Mouse (Mus musculus) neural tube, embryonic 13.5 days (tissue): Measurements from ENCODE around the gene Egf. TPM values are rescaled to one million over a fixed set of nuclear protein-coding genes. Genes with fewer than 3 reads are reported as not detected.

Source experiments
- ATAC-seq: fragments of 200-750 bp; cut with Nextera tagmentation; 2 replicates; pipeline ENCODE4 v1.8.0; 2017; ENCODE audit warnings: low read depth, mild to moderate bottlenecking, moderate TSS enrichment, moderate library complexity
- H3K27ac ChIP-seq: fragments of 300-500 bp; sonication (generic); replicated peaks from 2 replicates; pipeline ENCODE4 v1.5.1; 2015; ENCODE audit warnings: moderate library complexity, mild to moderate bottlenecking, inconsistent platforms
- H3K27me3 ChIP-seq: fragments of 300-500 bp; sonication (generic); 2 replicates; pipeline ENCODE4 v1.6.1; 2015; ENCODE audit warnings: mild to moderate bottlenecking, inconsistent platforms
- H3K36me3 ChIP-seq: fragments of 300-500 bp; sonication (generic); 2 replicates; pipeline ENCODE4 v1.6.1; 2015; ENCODE audit warnings: mild to moderate bottlenecking, inconsistent platforms
- H3K4me1 ChIP-seq: fragments of 300-500 bp; sonication (generic); replicated peaks from 2 replicates; pipeline ENCODE4 v1.6.1; 2015; ENCODE audit warnings: inconsistent platforms
- H3K4me2 ChIP-seq: fragments of 300-500 bp; sonication (generic); 2 replicates; pipeline ENCODE4 v1.6.1; 2015; ENCODE audit warnings: inconsistent platforms, mild to moderate bottlenecking, moderate library complexity
- H3K4me3 ChIP-seq: fragments of 300-500 bp; sonication (generic); 2 replicates; pipeline ENCODE4 v1.5.1; 2015; ENCODE audit warnings: mild to moderate bottlenecking, inconsistent platforms
- H3K9ac ChIP-seq: fragments of 300-500 bp; sonication (generic); 2 replicates; pipeline ENCODE4 v1.6.1; 2015; ENCODE audit warnings: moderate library complexity, mild to moderate bottlenecking, inconsistent platforms
- H3K9me3 ChIP-seq: fragments of 300-500 bp; sonication (generic); 2 replicates; pipeline ENCODE4 v1.6.1; 2016; ENCODE audit warnings: inconsistent platforms
- WGBS: fragments of 180-500 bp; shearing (Covaris S2); methylation state at CpG from one replicate; pipeline ENCODE4 v1.1.7; 2015; 5-methylcytosine and 5-hydroxymethylcytosine counted together
- polyA plus RNA-seq: library from polyadenylated mRNA; unstranded; fragments of >200 nt; fragmentation: Nextera tagmentation; extraction: Ambion mirVana; gene quantifications from 2 replicates; pipeline ENCODE4 v1.2.1, GENCODE M21; 2015

Egf gene
- polyA plus RNA-seq, 1 experiment from 2014 or later, result 1.8 TPM

- WGBS, result 77% methylated on average over 8 of the region's 8 CpGs
- Histone ChIP-seq H3K9me3 (no peaks in the 10 kb centered on the region), H3K9ac (no peak overlapping the region), H3K27ac (no peak overlapping the region), H3K4me1 (no peaks in the 10 kb centered on the region), H3K4me3 (no peak overlapping the region), H3K36me3 (peaks cover 13% of the 10 kb centered on the region; the same call in 1 of the 2 replicates), H3K4me2 (no peak overlapping the region), H3K27me3 (no peaks in the 10 kb centered on the region)
- no peak for ATAC-seq
These were observed 56.2 kb downstream of the Egf start for GRCm38 (mm10) chr3:129698882-129699281.

DNA sequence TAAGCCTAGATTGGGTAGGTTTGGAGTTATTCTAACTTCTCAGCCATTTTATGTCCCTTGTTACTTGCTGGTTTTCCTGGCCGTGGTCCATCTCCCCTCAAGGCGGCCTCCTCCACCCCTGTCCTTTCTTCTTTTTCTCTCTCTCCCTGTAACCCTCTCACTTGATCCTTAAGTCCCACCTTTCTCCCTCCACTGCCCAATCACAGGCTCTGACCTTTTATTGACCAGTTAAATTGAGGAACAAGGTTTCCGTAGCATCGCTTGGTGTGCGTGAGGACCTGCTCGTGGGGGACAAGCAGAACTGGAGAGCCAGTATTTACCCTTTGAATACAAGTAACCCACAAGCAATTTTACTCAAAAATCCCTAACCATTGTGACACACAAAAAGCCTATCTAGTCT, 56.8 kb downstream of the Egf start:
- H3K4me3 ChIP-seq, result no peak overlapping the region
- no peak for ATAC-seq
- no peaks in the 10 kb centered on the region for H3K4me1 ChIP-seq
- WGBS, result 81% methylated on average over 6 of the region's 6 CpGs
- H3K27ac ChIP-seq, result no peak overlapping the region
- no peaks in the 10 kb centered on the region for H3K9me3 ChIP-seq
- H3K36me3 ChIP-seq, result peaks cover 13% of the 10 kb centered on the region; the same call in 1 of the 2 replicates
- H3K4me2 ChIP-seq, result no peak overlapping the region
- no peak overlapping the region for H3K9ac ChIP-seq
- no peaks in the 10 kb centered on the region for H3K27me3 ChIP-seq

GRCm38 (mm10) chr3:129697691-129698090, 57.4 kb downstream of the Egf start:
- Histone ChIP-seq H3K9ac (no peak overlapping the region), H3K9me3 (no peaks in the 10 kb centered on the region), H3K4me3 (no peak overlapping the region), H3K27ac (no peak overlapping the region), H3K36me3 (peaks cover 13% of the 10 kb centered on the region; the same call in 1 of the 2 replicates), H3K4me2 (no peak overlapping the region), H3K4me1 (no peaks in the 10 kb centered on the region), H3K27me3 (no peaks in the 10 kb centered on the region)
- WGBS, result 87% methylated on average over 10 of the region's 10 CpGs
- ATAC-seq, result no peak

DNA sequence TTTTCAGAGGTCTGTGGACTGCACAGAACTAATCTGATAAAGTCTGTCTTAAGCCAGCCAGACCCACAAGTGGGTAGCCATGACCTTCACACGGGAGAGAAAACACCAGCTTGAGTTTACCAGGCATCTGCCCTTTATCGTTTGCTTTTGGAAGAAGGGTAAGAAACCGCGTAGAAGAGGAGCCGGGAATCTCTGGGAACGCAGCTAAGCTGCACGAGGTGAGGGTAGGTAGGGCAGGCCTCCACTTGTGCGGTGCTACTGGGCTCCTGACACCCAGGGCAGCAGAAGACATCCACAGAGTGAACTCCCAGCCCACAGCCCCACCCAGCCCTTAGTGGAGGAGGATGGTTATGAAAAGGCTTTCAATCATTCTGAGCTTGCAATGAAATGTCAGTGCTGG, 59.2 kb downstream of the Egf start:
- 0 out of 2 replicates have a peak, but pooled peaks cover 3% of the 10 kb centered on the region for H3K36me3 ChIP-seq
- no peaks in the 10 kb centered on the region for H3K27me3 ChIP-seq
- WGBS, result 94% methylated on average over 8 of the region's 8 CpGs
- no peak overlapping the region for H3K4me3 ChIP-seq
- H3K9me3 ChIP-seq, result no peaks in the 10 kb centered on the region
- no peak overlapping the region for H3K4me2 ChIP-seq
- no peak overlapping the region for H3K9ac ChIP-seq
- no peaks in the 10 kb centered on the region for H3K4me1 ChIP-seq
- no peak overlapping the region for H3K27ac ChIP-seq
- ATAC-seq, result no peak

GRCm38 (mm10) chr3:129693581-129693980, 61.5 kb downstream of the Egf start:
- Histone ChIP-seq H3K4me3 (no peak overlapping the region), H3K4me1 (no peaks in the 10 kb centered on the region), H3K9me3 (no peaks in the 10 kb centered on the region), H3K27me3 (no peaks in the 10 kb centered on the region), H3K36me3 (0 out of 2 replicates have a peak, but pooled peaks cover 3% of the 10 kb centered on the region), H3K9ac (no peak overlapping the region), H3K4me2 (no peak overlapping the region), H3K27ac (no peak overlapping the region)
- 70% methylated on average over 4 of the region's 4 CpGs for WGBS
- peak; percentile 56 for ATAC-seq

- no peak overlapping the region for H3K9ac ChIP-seq
- no peak overlapping the region for H3K4me2 ChIP-seq
- no peaks in the 10 kb centered on the region for H3K4me1 ChIP-seq
- H3K27ac ChIP-seq, result no peak overlapping the region
- 62% methylated on average over 16 of the region's 16 CpGs for WGBS
- no peaks in the 10 kb centered on the region for H3K9me3 ChIP-seq
- H3K27me3 ChIP-seq, result no peaks in the 10 kb centered on the region
- no peak overlapping the region for H3K4me3 ChIP-seq
- H3K36me3 ChIP-seq, result 0 out of 2 replicates have a peak, but pooled peaks cover 3% of the 10 kb centered on the region
- ATAC-seq, result no peak
These were observed 62.3 kb downstream of the Egf start for GRCm38 (mm10) chr3:129692816-129693215.

GRCm38 (mm10) chr3:129687429-129687828, 67.7 kb downstream of the Egf start:
- no peaks in the 10 kb centered on the region for H3K36me3 ChIP-seq
- no peak overlapping the region for H3K4me2 ChIP-seq
- H3K27ac ChIP-seq, result no peak overlapping the region
- H3K27me3 ChIP-seq, result no peaks in the 10 kb centered on the region
- H3K4me1 ChIP-seq, result 0 out of 2 replicates have a peak, but pooled peaks cover 2% of the 10 kb centered on the region
- H3K9me3 ChIP-seq, result no peaks in the 10 kb centered on the region
- no peak overlapping the region for H3K9ac ChIP-seq
- H3K4me3 ChIP-seq, result no peak overlapping the region
- 78% methylated on average over 5 of the region's 5 CpGs for WGBS
- no peak; the same call in 1 of the 2 replicates for ATAC-seq

DNA sequence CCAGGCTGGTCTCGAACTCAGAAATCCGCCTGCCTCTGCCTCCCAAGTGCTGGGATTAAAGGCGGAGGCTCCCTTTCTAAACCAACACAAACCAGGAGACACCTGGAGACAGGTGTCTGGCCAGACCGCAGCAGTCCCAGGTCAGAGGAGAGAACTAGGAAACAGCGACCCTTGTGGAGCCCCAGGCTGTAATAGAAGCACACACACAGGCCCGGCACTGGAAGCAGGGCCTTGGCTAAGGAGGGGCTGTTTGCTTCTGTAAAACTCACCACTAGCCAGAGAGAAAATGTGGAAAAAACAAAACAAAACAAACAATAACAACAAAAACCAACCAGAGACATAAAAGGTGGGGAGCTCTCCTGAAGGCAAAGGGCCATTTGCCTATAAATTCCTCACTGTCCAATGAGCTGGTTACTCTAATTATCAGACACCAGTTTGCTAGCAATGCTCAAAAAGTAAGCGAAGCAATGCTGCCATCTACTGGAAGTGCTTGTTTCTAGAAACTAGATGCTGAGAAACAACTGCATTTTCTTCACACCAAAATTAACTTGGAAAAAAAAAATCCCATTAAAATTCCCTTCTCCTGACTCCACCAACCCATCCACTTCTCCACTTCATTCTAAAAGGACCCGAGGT, 68.3 kb downstream of the Egf start:
- Histone ChIP-seq H3K4me2 (no peak overlapping the region), H3K36me3 (no peaks in the 10 kb centered on the region), H3K9me3 (no peaks in the 10 kb centered on the region), H3K27me3 (no peaks in the 10 kb centered on the region), H3K4me1 (0 out of 2 replicates have a peak, but pooled peaks cover 2% of the 10 kb centered on the region), H3K9ac (no peak overlapping the region), H3K27ac (no peak overlapping the region), H3K4me3 (no peak overlapping the region)
- 55% methylated on average over 8 of the region's 8 CpGs for WGBS
- ATAC-seq, result peak; percentile 62; the same call in 1 of the 2 replicates

- Histone ChIP-seq H3K27ac (no peak overlapping the region), H3K4me3 (no peak overlapping the region), H3K9me3 (no peaks in the 10 kb centered on the region), H3K9ac (no peak overlapping the region), H3K36me3 (no peaks in the 10 kb centered on the region), H3K27me3 (no peaks in the 10 kb centered on the region), H3K4me2 (no peak overlapping the region), H3K4me1 (0 out of 2 replicates have a peak, but pooled peaks cover 2% of the 10 kb centered on the region)
- 76% methylated on average over 12 of the region's 12 CpGs for WGBS
- ATAC-seq, result no peak; the same call in 1 of the 2 replicates
These were observed 68.9 kb downstream of the Egf start for GRCm38 (mm10) chr3:129686196-129686595.

GRCm38 (mm10) chr3:129683060-129683679, 71.9 kb downstream of the Egf start:
- Histone ChIP-seq H3K27ac (no peak overlapping the region), H3K27me3 (no peaks in the 10 kb centered on the region), H3K4me1 (0 out of 2 replicates have a peak, but pooled peaks cover 2% of the 10 kb centered on the region), H3K9me3 (no peaks in the 10 kb centered on the region), H3K36me3 (no peaks in the 10 kb centered on the region), H3K4me2 (no peak overlapping the region), H3K9ac (no peak overlapping the region), H3K4me3 (no peak overlapping the region)
- ATAC-seq, result no peak
- 93% methylated on average over 10 of the region's 10 CpGs for WGBS

DNA sequence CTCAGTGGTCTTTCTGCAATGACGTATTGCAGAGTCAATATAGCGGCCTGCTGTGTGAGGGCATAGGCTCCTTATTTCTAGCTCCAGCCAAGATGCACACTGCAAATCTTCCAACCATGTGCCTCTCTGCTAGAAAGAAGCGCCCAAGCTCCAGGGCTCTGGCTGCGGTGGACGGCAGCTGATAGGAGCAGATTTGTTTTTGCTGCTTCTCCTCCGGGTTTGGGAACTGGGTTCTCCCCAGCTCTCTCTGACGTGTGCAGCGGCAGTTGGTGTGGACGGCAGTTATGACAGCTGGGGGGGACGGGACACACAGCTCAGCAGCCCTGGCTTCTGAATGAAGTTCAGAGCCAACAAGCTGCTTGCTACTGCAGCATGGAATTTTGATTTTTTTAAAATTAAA, 72.7 kb downstream of the Egf start:
- Histone ChIP-seq H3K9ac (no peak overlapping the region), H3K27ac (no peak overlapping the region), H3K4me1 (0 out of 2 replicates have a peak, but pooled peaks cover 2% of the 10 kb centered on the region), H3K4me3 (no peak overlapping the region), H3K9me3 (no peaks in the 10 kb centered on the region), H3K27me3 (no peaks in the 10 kb centered on the region), H3K4me2 (no peak overlapping the region), H3K36me3 (no peaks in the 10 kb centered on the region)
- 90% methylated on average over 10 of the region's 10 CpGs for WGBS
- no peak for ATAC-seq

GRCm38 (mm10) chr3:129681841-129682240, 73.3 kb downstream of the Egf start:
- H3K4me1 ChIP-seq, result 0 out of 2 replicates have a peak, but pooled peaks cover 2% of the 10 kb centered on the region
- no peak overlapping the region for H3K9ac ChIP-seq
- no peaks in the 10 kb centered on the region for H3K36me3 ChIP-seq
- no peak overlapping the region for H3K4me2 ChIP-seq
- H3K27me3 ChIP-seq, result no peaks in the 10 kb centered on the region
- no peaks in the 10 kb centered on the region for H3K9me3 ChIP-seq
- H3K4me3 ChIP-seq, result no peak overlapping the region
- no peak overlapping the region for H3K27ac ChIP-seq
- no peak for ATAC-seq
- 94% methylated on average over 4 of the region's 4 CpGs for WGBS
